22 mouse cellular contexts compared by ENCODE assay signal in genomic region chr14:45021551-45021950, GRCm38 (mm10).
"Had no signal": no experiment of that assay in that cellular context is flagged by ENCODE, and none has a peak within 500 bp of the region (broad histone marks: within the 10 kb centered on the region; RNA-seq: fewer than 3 reads in every experiment).

No protein-coding gene starts in this region.

- ATAC-seq: forebrain, embryonic 13.5 days; forebrain, embryonic 14.5 days; forebrain, embryonic 15.5 days; forebrain, embryonic 16.5 days; forebrain, postnatal 0 days had no signal

- DNase-seq: cerebellum, adult 2 months; cerebellum, adult 8-10 months; cerebellum, adult 9-10 months; cerebellum, adult 9-11 months; cerebellum, postnatal 10 days; cerebellum, postnatal 14 days; cerebellum, postnatal 25 days; cerebellum, postnatal 36 days; embryo, embryonic 11 days; forebrain, postnatal 0 days; gastrocnemius, adult 2 months; gastrocnemius, postnatal 10 days; gastrocnemius, postnatal 14 days; gastrocnemius, postnatal 25 days; gastrocnemius, postnatal 36 days; heart, adult 11 months; heart, adult 18-20 months; heart, adult 2 months had no signal
